Mouse (Mus musculus) frontal cortex, adult 2 months (tissue): ENCODE measurements around the gene Zfp964. TPM values are rescaled to one million over a fixed set of nuclear protein-coding genes. Genes with fewer than 3 reads are reported as not detected.
"Not testable (repeated sequence)": the region's sequence is repeated elsewhere in the genome, so short reads cannot be mapped to it uniquely, and the experiment has no call there.

Experiments used
- DNase-seq, 2 experiments: peaks; one replicate each; pipeline ENCODE4 v3.0.0; 2022; ENCODE audit warnings: low spot score in 1 of 2; ENCODE audit errors: extremely low spot score in 1 of 2
- polyA plus RNA-seq: library from polyadenylated mRNA; depleted of rRNA; stranded (reverse); fragments of >200 nt; gene quantifications from 2 replicates; pipeline ENCODE4 v1.2.3, GENCODE M21; 2012; rRNA removed

The Zfp964 gene
- polyA plus RNA-seq, result 2.7 and 2.9 TPM in 2 replicates

- peak; percentile 86 to 96 for DNase-seq
These were observed at the start of gene Zfp964 for GRCm38 (mm10) chr8:69654358-69654981. Gene Zfp964, plus strand, starts transcription at chr8:69654479.

- no peak for DNase-seq
These were observed 39.6 kb upstream of the Zfp964 start for GRCm38 (mm10) chr8:69614687-69615086.

GRCm38 (mm10) chr8:69618078-69618477, 36.2 kb upstream of the Zfp964 start:
- DNase-seq, result no peak

- peak; percentile 92 to 98 for DNase-seq
These were observed 29.0 kb upstream of the Zfp964 start, which contains the start of gene Zfp868 for GRCm38 (mm10) chr8:69625095-69625789. Gene Zfp868, minus strand, starts transcription at chr8:69625548.

- no peak for DNase-seq
These were observed 396 bp upstream of the Zfp964 start for GRCm38 (mm10) chr8:69653808-69654357.

GRCm38 (mm10) chr8:69661294-69661693, 7.0 kb downstream of the Zfp964 start:
- DNase-seq, result no peak

- not testable (repeated sequence) for DNase-seq
These were observed 10.8 kb downstream of the Zfp964 start for GRCm38 (mm10) chr8:69665051-69665450.

GRCm38 (mm10) chr8:69701810-69702209, 47.5 kb downstream of the Zfp964 start:
- DNase-seq, result no peak

GRCm38 (mm10) chr8:69710624-69711023, 56.3 kb downstream of the Zfp964 start, which contains the start of gene Zfp869:
Gene Zfp869, minus strand, starts transcription at chr8:69710724.
- not testable (repeated sequence) for DNase-seq

- DNase-seq, result no peak
These were observed 59.2 kb downstream of the Zfp964 start for GRCm38 (mm10) chr8:69713516-69713915.

GRCm38 (mm10) chr8:69715366-69715765, 61.1 kb downstream of the Zfp964 start:
- DNase-seq, result no peak

Other genes starting within 250 kb of the Zfp964 start
- 0.15 and 0.16 TPM in 2 replicates for gene Gm9495, start 200.9 kb upstream of the Zfp964 start, polyA plus RNA-seq
- 0.04 TPM in 1 of 2 replicates, not detected in the other for gene Gm7697, start 131.5 kb upstream of the Zfp964 start, polyA plus RNA-seq
- gene Zfp868, start 28.9 kb upstream of the Zfp964 start, polyA plus RNA-seq, result 12.6 and 15.7 TPM in 2 replicates
- 20.2 and 20.4 TPM in 2 replicates for gene Zfp869, start 56.2 kb downstream of the Zfp964 start, polyA plus RNA-seq
- gene Zfp963, start 95.5 kb downstream of the Zfp964 start, polyA plus RNA-seq, result 6.9 and 7.4 TPM in 2 replicates
- gene Gm20422, start 120.4 kb downstream of the Zfp964 start, polyA plus RNA-seq, result 0.92 TPM in 1 of 2 replicates, not detected in the other
- 50.6 and 51.6 TPM in 2 replicates for gene Atp13a1, start 136.7 kb downstream of the Zfp964 start, polyA plus RNA-seq
- 22.4 and 23.2 TPM in 2 replicates for gene Zfp866, start 136.7 kb downstream of the Zfp964 start, polyA plus RNA-seq
- 14.3 and 16.9 TPM in 2 replicates for gene Gmip, start 154.2 kb downstream of the Zfp964 start, polyA plus RNA-seq
- gene Lpar2, start 167.9 kb downstream of the Zfp964 start, polyA plus RNA-seq, result 0.76 and 0.86 TPM in 2 replicates
- gene Pbx4, start 178.0 kb downstream of the Zfp964 start, polyA plus RNA-seq, result 40.0 and 45.6 TPM in 2 replicates
- 1.4 and 1.9 TPM in 2 replicates for gene Cilp2, start 233.2 kb downstream of the Zfp964 start, polyA plus RNA-seq
- gene Tssk6, start 247.7 kb downstream of the Zfp964 start, polyA plus RNA-seq, result 0.22 and 0.46 TPM in 2 replicates
- gene Ndufa13, start 248.1 kb downstream of the Zfp964 start, polyA plus RNA-seq, result 189 and 193 TPM in 2 replicates
- gene Yjefn3, start 248.2 kb downstream of the Zfp964 start, polyA plus RNA-seq, result 41.1 and 45.9 TPM in 2 replicates